Mouse (Mus musculus): ENCODE data around the gene Samd4. TPM values are rescaled to one million over a fixed set of nuclear protein-coding genes. Genes with fewer than 3 reads are reported as not detected.

Samd4 gene
- total RNA-seq, 2 experiments from 2014 or later = 50.6 to 52.6 TPM

DNA sequence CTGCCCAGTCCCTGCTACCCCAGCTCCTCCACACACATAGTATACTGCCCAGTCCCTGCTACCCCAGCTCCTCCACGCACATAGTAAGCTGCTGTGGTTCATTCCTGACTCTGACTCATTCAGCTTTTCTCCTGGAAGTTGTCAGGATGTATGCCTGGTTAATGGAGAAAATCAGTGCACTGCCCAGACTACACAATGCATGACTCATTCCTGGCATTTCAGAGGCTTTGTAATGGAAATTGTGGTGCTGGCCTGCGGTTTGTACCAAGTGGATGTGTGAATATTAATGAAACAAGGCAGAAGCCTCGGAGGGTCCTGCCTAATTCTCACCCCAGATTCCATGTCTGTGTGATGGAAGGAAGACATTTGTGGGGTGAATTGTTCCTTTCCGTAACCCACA, 107.0 kb downstream of the Samd4 start:
- no peak overlapping the region for H3K4me3 ChIP-seq
- TF ChIP-seq CTCF (IDR thresholded peaks at IDR 0.05) = no peak
- DNase-seq = peak; percentile 2
- intact Hi-C loops (cut with DNase I) = no loop called here
- no peak overlapping the region for H3K27ac ChIP-seq

DNA sequence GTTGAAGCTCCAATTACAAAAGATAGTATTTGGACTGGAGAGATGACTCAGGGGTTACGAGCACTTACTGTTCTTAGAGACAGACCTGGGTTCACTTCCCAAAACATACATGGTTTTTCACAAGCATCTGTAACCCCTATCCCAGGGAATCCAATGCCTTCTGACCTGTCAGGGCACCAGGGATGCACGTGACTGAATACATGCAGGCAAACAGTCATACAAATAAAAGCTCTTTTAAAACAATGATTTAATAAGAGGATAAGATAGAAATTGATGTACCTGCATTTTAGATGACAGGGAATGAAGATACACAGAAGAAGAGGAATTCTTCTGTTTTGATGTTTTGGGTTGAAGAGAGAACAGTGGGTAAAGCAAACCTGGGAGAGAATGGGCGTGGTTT, 107.8 kb downstream of the Samd4 start:
- intact Hi-C loops (cut with DNase I) = no loop called here
- peak; percentile 9 for DNase-seq
- no peak overlapping the region for H3K4me3 ChIP-seq
- no peak overlapping the region for H3K27ac ChIP-seq
- no peak for TF ChIP-seq CTCF (IDR thresholded peaks at IDR 0.05)

DNA sequence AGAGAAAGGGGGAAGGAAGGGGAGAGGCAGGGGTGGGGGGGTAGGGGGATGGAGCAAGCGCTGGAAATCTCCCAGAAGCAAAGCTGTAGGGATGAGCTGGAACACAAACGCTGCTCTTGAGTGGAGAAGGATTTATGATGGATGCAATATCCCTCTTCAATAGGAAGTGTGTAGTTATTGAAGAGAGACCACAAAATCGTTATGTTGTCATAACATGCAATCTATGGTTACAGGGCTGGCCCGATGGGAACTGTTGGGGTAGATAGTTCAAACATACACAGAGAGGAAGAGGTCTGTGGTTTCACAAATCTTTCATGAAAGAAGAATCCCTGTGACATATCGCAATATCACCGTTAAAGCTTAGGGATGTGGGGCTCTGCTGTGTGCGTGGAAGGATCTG, 112.0 kb downstream of the Samd4 start:
- TF ChIP-seq CTCF (IDR thresholded peaks at IDR 0.05) = no peak
- intact Hi-C loops (cut with DNase I) = no loop called here
- Histone ChIP-seq H3K27ac (no peak overlapping the region), H3K4me3 (no peak overlapping the region)
- DNase-seq = peak; percentile 0

DNA sequence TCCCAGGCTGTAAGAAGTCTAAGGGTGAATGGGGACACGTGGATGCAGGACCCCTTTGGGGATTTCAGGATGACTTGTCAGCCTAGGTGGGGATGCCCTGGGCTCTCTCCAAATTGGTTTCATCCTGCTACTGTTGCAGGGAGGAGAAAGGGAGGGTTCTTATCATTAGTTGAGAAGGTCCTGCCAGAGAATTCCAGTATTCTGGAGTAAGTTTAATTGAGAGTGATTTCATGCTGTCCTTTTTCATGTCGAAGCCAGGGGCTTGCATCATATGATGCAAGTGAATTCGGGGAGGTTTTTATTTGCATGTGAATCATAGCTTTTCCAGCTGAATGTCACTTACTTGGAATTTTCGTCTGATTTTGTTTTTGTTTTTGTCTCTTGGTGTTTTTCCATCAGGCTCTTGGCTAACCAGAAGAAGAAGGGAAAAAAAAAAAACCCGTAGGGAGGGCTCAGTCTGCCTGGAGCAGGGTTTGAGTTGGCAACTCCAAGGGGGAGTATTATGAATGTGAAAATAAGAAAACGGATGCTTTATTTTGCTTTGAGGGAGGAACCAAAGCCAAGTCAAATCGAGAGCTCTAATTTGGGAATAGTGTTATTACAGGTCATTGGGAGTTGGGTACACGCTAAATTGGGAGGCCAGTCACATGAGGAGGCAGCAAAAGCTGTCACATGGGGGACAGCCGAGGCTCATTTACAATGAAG, 116.8 kb downstream of the Samd4 start:
- DNase-seq = peak; percentile 62
- intact Hi-C loops (cut with DNase I) = loop anchor here (1.0 to 10.0 kb wide), 4 partner anchors 32 to 255 kb away; partner anchors contain the start of gene Gch1
- Histone ChIP-seq H3K4me3 (peak overlapping the region; percentile 62), H3K27ac (peak overlapping the region; percentile 91)
- no peak for TF ChIP-seq CTCF (IDR thresholded peaks at IDR 0.05)

DNA sequence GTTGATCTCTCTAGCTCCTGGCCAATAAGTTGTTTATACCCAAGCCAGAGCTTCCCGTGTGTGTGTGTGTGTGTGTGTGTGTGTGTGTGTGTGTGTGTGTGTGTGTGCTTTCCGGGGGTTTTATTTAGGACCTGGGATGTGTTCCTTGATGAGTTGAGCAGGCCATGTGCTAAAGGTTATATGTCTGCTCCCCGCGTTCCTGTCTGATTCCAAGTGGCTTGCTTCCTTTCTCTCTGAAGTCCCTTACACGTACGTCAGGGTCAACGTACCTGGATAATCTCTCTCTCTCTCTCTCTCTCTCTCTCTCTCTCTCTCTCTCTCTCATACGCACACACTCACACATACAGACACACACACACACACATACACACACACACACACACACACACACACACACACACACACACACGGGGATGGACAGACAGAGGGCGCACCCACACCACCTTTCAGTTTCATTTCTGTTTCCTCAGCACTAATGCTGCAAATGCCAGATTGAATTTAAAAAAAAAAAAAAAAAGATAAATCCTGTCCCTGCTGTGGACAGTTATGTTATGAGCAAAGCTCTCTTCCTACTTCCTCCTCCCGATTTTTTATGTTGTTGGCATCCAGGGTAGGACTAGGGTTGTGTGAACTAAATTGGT, 117.6 kb downstream of the Samd4 start:
- peak overlapping the region; percentile 91 for H3K27ac ChIP-seq
- no peak for TF ChIP-seq CTCF (IDR thresholded peaks at IDR 0.05)
- DNase-seq = peak; percentile 59
- H3K4me3 ChIP-seq = peak overlapping the region; percentile 62
- intact Hi-C loops (cut with DNase I) = loop anchor here (1.0 to 10.0 kb wide), 4 partner anchors 33 to 255 kb away; partner anchors contain the start of gene Gch1

DNA sequence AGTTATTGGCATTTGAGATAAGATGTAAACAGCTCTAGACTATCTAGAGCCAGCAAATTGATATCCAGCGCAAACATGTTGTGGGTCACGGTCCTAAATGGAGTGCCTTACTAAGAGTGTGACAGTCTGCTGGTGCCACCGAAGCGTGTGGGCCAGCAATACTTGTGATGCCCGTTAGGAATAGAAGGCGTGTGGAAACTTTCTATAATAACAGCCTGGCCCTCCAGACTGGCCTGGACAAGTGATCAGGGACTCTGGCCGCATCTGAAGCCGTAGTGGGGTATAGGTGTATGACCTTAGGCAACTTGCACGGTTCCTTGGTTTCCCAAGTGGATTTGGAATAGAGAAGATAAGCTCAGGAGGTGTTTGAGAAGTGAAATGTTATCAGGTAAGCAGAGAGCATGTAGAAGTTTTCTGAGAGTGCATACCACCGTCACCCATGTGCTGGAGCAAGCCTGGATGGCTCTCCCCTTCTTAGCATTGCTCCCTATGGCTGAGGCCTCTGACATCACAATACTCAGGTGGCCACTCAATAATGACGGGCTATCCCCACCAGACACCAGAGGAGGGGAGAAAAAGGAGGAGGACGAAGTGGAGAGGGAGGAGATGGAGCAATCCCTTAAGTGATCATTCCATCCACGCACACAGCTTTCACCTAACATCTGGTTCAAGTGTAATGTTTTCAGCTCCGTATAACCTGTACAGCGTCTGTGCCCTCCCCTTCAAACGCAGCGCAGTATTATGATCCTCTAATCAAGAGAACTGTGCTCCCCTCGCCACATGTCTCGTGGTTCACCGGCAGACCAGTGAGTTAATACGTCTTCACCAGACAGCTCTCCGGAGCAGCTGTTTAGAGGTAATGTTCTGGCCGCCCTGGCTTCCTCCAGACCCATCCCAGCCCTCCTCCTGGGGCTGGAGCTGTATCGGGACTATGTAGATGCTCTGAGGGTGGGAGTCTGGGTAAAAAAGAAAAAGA, 118.4 kb downstream of the Samd4 start:
- TF ChIP-seq CTCF (IDR thresholded peaks at IDR 0.05) = no peak
- DNase-seq = peak; percentile 58
- peak overlapping the region; percentile 62 for H3K4me3 ChIP-seq
- peak overlapping the region; percentile 91 for H3K27ac ChIP-seq
- intact Hi-C loops (cut with DNase I) = loop anchor here (1.0 to 10.0 kb wide), 4 partner anchors 34 to 254 kb away; partner anchors contain the start of gene Gch1

DNA sequence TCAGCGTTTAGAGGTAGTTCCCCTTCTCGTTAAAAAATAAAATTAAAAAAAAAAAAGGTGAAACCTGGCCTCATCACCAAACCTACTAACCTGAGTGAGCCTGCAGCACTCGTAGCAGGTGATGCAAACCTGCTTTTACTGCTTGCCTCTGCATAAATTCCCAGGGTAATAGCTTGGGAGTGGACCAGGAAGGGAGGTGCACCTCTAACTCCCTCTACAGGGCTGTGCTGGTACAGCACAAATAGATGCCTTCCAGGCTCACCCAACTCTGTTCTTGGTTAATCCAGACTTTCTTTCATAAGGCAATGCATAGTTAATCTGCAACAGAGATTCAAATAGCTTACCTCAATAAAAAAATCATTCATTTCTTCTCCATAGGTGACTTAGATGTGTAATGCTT, 121.5 kb downstream of the Samd4 start:
- no peak overlapping the region for H3K4me3 ChIP-seq
- DNase-seq = peak; percentile 65
- intact Hi-C loops (cut with DNase I) = loop anchor here (2.0 to 10.0 kb wide), 4 partner anchors 37 to 251 kb away; partner anchors contain the start of gene Gch1
- peak; percentile 82 for TF ChIP-seq CTCF (IDR thresholded peaks at IDR 0.05)
- H3K27ac ChIP-seq = peak overlapping the region; percentile 35

DNA sequence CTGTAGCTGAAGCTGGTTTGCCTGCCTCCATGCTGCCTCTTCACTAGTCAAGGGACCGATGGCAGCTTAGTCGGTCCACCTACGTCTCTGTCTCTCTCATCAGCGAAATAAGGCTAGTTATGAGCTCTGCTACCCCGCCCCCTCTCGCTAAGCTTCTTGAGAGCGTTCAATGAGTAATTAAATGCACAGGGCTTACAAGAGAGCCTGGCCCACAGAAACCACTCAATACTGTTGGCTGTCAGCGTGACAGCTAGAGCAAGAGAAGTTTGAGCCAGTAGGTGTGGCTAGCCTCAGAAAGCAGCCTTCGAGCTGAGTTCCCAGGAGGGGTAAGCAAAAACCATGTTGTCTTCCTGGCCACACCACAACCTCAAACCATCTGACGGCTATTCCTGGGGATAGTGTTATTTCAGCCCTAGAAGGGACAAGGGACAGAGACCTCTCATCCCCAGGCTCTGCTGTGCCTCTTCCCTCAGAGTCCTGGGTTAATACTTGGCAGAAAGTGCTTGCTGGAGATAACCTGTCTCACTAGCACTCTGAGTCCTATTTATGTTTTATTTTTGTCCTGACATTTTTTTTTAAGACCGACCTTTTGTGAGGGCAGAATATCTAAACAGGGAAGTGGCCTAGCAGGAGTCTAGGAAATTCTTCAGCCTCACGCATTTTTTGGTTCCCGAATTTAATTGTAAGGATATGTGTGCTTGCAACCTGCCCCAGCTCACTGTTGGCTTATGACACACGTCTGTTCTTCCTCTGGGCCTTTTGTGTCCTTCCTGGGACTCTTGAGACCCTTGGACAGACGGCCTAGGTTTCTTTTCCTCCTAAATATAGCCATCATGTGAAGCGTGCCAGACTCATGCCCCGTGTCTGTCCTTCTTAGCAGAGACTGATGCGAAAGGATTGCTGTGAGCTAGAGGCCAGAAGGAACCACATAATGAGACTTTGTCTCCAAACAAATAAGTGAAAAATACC, 128.8 kb downstream of the Samd4 start:
- peak; percentile 59 for DNase-seq
- Histone ChIP-seq H3K4me3 (peak overlapping the region; percentile 35), H3K27ac (peak overlapping the region; percentile 92)
- intact Hi-C loops (cut with DNase I) = loop anchor here (5.0 kb wide), 1 partner anchor 41 kb away; no protein-coding TSS in a partner anchor
- no peak for TF ChIP-seq CTCF (IDR thresholded peaks at IDR 0.05)

DNA sequence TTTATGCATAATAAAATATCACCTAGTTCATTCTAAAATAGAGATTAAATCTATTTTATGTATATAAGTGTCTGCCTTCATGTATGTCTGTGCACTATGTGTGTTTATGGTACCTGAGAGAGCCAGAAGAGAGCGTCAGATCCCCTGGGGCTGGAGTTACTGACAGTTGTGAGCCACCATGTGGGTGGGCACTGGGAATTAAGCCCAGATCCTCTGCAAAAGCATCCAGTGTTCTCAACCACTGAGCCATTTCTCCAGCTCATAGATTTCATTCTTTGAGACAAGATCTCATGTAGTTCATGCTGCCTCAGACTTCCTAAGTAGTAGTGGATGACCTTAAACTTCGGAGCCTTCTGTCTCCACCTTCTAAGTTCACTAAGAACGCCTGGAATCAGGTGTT, 133.0 kb downstream of the Samd4 start:
- no peak overlapping the region for H3K4me3 ChIP-seq
- DNase-seq = peak; percentile 9
- intact Hi-C loops (cut with DNase I) = no loop called here
- TF ChIP-seq CTCF (IDR thresholded peaks at IDR 0.05) = no peak
- H3K27ac ChIP-seq = no peak overlapping the region

DNA sequence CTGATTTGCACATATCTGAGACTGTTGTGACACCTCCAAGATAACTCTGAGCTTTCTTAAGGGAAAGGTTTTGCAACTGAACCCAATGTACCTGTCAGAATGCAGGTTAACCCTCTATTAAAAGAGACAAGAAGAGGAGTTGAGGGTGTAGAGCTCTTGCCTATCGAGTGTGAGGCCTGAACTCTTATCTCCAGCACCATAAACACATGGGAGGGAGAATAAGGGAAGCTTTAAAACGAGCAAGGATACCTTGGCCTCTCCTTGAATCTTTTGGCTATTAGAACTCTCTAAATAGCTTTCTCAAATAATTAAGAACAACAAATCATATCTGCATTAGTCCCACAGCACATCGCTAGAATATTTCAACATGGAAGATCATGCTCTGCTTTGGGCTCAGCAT, 135.0 kb downstream of the Samd4 start:
- intact Hi-C loops (cut with DNase I) = no loop called here
- H3K27ac ChIP-seq = no peak overlapping the region
- no peak for DNase-seq
- TF ChIP-seq CTCF (IDR thresholded peaks at IDR 0.05) = no peak
- H3K4me3 ChIP-seq = no peak overlapping the region

DNA sequence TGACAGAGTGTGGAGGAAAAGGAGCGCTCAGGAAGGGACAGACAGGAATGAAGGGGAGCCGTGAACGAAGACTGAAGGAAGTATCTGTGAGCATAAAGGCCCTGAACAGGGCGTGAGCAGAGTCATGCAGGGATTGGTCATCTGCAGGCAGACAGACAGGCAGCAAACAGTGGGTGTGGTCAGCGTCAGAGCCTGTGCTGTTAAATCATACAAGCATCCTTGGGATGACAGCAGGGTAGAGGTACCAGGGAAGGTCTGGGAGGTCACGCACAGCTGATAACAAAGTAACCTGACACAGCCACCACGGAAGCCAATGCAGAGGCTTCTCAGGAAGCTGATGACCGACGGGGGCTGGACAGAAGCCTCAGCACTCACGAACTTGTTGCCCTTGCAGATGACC, 138.2 kb downstream of the Samd4 start:
- H3K4me3 ChIP-seq = no peak overlapping the region
- no peak for TF ChIP-seq CTCF (IDR thresholded peaks at IDR 0.05)
- intact Hi-C loops (cut with DNase I) = loop anchor here (5.0 kb wide), 1 partner anchor 56 kb away; no protein-coding TSS in a partner anchor
- no peak for DNase-seq
- H3K27ac ChIP-seq = no peak overlapping the region

All from gastrocnemius, adult 2 months (tissue).